24 mouse cellular contexts compared by ENCODE assay signal in the genomic region with DNA sequence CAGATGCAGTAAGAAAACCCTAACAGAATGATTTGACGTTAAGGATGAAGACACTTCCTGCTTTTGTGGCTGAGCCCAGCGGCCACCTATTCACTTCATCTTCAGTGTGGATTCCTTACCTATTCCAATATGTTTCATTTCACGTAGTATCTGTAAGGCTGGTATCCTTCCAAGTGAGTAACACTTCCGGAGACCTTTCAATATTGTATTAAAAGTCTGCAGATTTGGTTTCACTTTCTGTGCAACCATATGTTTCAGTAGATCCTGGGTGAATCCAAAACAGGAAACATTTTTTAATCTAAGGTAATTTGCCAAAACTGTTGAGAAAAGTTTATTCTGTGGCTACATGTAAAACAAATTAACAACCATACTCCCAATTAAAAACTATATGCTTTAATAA.
"Had no signal": no experiment of that assay in that cellular context is flagged by ENCODE, and none has a peak within 500 bp of the region (broad histone marks: within the 10 kb centered on the region; RNA-seq: fewer than 3 reads in every experiment).

No protein-coding gene starts in this region.

- H3K4me1 ChIP-seq: heart, embryonic 10.5 days; heart, embryonic 12.5 days; hindbrain, embryonic 13.5 days; hindbrain, embryonic 15.5 days; kidney, embryonic 15.5 days; limb, embryonic 13.5 days; limb, embryonic 15.5 days; liver, embryonic 13.5 days; liver, embryonic 15.5 days had no signal

- H3K4me3 ChIP-seq: heart, embryonic 10.5 days; heart, embryonic 12.5 days; hindbrain, embryonic 13.5 days; hindbrain, embryonic 15.5 days; kidney, embryonic 15.5 days; limb, embryonic 13.5 days; limb, embryonic 15.5 days; liver, embryonic 13.5 days; liver, embryonic 15.5 days had no signal

- H3K9me3 ChIP-seq: heart, embryonic 10.5 days; heart, embryonic 12.5 days; hindbrain, embryonic 13.5 days; hindbrain, embryonic 15.5 days; kidney, embryonic 15.5 days; limb, embryonic 13.5 days; limb, embryonic 15.5 days; liver, embryonic 13.5 days; liver, embryonic 15.5 days had no signal

- DNase-seq: gastrocnemius, postnatal 14 days; gastrocnemius, postnatal 36 days; heart, adult 18-20 months; heart, postnatal 10 days; kidney, adult 11 months; kidney, adult 2 months; kidney, adult 9 months; kidney, postnatal 14 days; kidney, postnatal 36 days; layer of hippocampus, adult 9-11 months; layer of hippocampus, postnatal 36 days; left cerebral cortex, postnatal 4 days; liver, embryonic 13.5 days had no signal

- H3K9ac ChIP-seq: heart, embryonic 12.5 days; hindbrain, embryonic 13.5 days; hindbrain, embryonic 15.5 days; kidney, embryonic 15.5 days; limb, embryonic 13.5 days; limb, embryonic 15.5 days; liver, embryonic 13.5 days; liver, embryonic 15.5 days had no signal

- H3K27me3 ChIP-seq: heart, embryonic 12.5 days; hindbrain, embryonic 13.5 days; hindbrain, embryonic 15.5 days; kidney, embryonic 15.5 days; limb, embryonic 13.5 days; limb, embryonic 15.5 days; liver, embryonic 13.5 days; liver, embryonic 15.5 days had no signal

- H3K27ac ChIP-seq: heart, embryonic 10.5 days; hindbrain, embryonic 13.5 days; hindbrain, embryonic 15.5 days; hindbrain, postnatal 0 days; kidney, embryonic 15.5 days; kidney, postnatal 0 days; limb, embryonic 13.5 days; limb, embryonic 15.5 days; liver, embryonic 13.5 days; liver, embryonic 15.5 days had no signal

- ATAC-seq: hindbrain, postnatal 0 days; intestine, embryonic 16.5 days had no signal

- H3K4me2 ChIP-seq: heart, embryonic 12.5 days; hindbrain, embryonic 13.5 days; hindbrain, embryonic 15.5 days; kidney, embryonic 15.5 days; limb, embryonic 13.5 days; limb, embryonic 15.5 days; liver, embryonic 13.5 days; liver, embryonic 15.5 days had no signal
